Mouse (Mus musculus): ENCODE data around the gene Mrpl43.
A peak's percentile ranks its signal among the peaks of the same experiment; 100 is the strongest.

The Mrpl43 gene

DNA sequence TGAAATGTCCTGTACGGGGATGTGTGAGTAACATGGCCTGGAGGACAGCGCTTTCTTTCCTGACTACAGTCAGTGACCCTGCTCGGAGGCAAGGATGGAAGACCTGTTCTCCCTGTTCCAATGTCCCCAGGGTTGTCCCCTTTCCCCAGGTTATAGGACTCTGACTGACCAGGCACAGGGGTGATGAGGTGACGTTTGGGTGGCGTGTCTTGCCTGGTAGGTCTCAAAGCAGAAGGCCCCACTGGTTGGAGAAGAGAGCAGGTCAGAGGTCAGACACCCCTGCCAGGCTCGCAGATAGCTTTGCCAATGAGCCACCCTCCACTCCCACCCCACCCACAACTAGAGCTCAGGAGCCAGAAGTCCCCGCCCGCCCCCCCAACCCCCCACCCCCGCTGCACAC, 23.3 kb upstream of the Mrpl43 start:
- DNase-seq (ENCODE audit: low read depth): no peak

DNA sequence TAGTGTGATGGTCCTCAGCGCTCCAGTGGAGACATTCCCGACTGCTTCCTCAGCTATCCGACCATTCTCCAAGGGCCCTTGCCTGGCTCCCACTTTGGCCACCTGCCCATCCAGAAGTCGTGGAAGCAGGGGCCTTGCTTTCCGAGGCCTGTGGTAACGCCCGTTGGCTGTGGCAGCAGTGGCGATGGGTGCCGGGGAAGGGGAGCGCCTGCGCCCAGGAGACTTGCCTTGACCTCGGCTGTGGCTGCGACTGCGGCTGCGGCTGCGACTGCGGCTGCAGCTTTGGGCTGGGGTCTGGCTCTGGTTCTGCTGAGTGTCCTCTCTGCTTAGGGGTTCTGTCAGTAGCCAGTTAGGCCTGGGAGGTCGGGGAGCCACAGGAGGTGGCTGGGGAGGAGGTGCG, 22.5 kb upstream of the Mrpl43 start:
- no peak for DNase-seq (ENCODE audit: low read depth)

DNA sequence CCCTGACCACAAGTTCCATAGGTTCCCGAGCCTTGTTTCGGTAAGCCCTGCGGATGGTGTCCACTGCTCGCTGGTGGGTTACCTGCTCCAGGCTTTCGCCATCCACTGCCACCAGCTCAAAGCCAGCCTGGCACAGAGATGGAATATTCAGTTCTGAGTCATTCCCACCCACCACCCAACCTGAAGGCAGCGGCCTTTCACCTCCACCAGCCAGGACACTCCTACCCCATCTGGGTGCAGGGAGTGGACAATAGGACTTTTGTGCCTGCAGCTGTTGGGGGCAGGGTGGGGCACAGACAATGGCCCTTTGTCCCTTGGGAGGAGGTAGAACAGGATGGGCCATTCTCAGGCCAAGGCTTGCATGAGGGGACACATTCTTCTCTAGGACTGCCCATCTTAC, 21.6 kb upstream of the Mrpl43 start:
- no peak for DNase-seq (ENCODE audit: low read depth)

DNA sequence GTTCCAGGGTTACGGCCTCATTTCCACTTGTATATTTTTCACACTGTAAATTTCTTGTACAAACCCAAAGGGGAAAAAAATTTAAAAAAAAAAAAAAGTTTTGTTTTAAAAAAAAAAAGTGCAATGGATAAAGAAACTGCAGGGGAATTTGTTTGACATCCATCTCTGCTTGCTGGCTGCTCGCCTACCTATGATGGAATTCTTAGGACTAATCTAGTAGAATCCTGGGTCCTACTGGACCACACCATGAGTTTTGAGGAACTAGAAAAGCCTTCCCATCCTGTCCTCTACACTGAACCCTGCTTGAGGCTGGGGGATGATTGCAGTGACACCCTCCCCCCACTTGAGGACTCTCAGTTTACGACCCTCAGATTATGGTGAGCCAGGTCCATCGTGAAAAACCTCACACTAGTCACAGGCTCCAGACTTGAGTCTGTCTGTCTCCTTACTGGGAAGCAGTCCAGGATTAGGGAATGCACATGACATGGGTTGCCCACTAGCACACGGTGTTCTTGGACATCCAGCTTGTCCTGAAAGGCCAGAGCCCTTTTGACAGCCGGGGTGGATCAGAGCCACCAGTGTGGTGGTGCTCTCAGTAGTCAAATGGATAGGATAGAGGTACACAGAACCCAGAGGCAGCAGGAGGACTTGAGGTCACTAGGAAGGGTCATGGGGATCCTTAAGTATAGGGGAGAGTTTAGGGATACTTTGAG, 20.9 kb upstream of the Mrpl43 start:
- DNase-seq (ENCODE audit: low read depth): no peak

DNA sequence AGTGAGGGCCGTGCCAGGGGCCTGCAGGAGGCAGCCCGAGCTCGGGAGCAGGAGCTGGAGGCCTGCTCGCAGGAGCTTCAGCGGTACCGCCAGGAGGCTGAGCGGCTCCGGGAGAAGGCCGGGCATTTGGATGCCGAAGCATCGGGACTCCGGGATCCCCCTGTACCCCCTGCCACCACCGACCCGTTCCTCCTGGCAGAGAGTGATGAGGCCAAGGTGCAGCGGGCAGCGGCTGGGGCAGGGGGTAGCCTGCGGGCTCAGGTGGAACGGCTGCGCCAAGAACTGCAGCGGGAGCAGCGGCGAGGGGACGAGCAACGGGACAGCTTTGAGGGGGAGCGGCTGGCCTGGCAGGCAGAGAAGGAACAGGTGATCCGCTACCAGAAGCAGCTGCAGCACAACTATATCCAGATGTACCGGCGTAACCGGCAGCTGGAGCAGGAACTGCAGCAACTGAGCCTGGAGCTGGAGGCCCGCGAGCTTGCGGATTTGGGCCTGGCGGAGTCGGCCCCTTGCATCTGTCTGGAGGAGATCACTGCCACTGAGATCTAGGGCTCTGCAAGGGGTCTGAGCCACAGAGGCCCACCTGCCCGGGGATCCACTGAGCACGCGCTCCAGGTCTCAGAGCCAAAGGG, 19.8 kb upstream of the Mrpl43 start:
- no peak for DNase-seq (ENCODE audit: low read depth)

DNA sequence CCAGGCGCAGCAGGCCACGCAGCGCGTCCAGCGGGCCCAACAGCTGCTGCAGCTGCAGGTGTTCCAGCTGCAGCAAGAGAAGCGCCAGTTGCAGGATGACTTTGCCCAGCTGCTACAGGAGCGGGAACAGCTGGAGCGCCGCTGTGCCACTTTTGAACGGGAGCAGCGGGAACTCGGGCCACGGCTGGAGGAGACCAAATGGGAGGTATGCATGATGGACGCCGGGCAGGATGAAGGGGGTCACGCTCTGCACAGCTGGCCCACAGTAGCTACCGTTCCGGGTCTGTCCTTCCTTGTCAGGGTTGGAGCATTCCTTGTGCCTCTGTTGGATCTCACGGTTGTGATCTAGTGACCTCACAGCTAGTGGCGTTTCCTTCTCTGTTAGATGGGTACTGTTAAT, 18.5 kb upstream of the Mrpl43 start:
- DNase-seq (ENCODE audit: low read depth): no peak

DNA sequence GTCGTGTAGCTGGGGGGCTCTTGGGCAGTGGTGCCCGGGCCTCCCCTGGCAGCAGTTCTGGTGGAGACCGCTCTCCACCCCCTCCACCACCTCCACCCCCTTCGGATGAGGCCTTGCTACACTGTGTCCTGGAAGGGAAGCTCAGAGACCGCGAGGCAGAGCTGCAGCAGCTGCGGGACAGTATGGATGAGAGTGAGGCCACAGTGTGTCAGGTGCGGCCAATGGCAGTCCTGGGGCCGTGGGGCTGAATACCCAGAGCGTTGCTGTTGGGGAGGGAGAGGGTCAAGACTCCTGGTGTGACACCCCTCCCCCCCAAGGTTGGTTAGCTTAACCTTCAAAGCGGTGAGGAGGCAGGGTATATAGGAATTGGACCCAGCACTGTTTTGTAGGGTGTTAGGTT, 17.8 kb upstream of the Mrpl43 start:
- DNase-seq (ENCODE audit: low read depth): no peak

DNA sequence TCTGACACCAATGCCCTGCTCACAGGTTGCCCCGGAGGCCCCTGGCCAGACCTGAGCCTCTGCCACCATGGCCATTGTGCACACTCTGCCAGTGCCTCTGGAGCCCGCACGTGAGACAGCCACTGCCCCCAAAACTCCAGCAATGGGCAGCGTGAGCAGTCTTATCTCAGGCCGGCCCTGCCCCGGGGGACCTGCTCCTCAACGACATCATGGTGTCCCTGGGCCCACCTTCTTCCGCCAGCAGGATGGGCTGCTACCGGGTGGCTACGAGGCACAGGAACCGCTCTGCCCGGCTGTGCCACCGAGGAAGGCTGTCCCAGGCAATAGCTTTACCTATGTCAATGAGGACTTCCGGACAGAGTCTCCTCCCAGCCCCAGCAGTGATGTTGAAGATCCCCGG, 15.1 kb upstream of the Mrpl43 start:
- no peak for DNase-seq (ENCODE audit: low read depth)

DNA sequence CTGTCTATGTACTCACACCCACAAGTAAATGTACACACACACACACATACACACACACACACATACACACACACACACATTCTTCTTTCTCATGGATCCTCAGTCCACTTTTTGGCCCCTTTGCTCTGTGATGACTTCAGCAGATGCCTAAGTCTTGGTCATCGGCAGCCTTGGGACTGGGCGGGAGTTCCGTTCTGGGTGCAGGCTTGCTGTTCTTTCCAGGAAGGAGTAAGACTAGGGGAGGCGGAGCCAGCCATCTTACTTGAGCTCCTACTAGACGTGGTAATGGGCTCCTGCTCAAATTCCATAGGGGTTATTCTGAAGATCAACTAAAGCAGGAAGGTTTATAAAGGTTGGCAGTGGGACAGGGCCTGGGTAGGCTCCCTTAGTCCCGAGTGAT, 14.1 kb upstream of the Mrpl43 start:
- no peak for DNase-seq (ENCODE audit: low read depth)

DNA sequence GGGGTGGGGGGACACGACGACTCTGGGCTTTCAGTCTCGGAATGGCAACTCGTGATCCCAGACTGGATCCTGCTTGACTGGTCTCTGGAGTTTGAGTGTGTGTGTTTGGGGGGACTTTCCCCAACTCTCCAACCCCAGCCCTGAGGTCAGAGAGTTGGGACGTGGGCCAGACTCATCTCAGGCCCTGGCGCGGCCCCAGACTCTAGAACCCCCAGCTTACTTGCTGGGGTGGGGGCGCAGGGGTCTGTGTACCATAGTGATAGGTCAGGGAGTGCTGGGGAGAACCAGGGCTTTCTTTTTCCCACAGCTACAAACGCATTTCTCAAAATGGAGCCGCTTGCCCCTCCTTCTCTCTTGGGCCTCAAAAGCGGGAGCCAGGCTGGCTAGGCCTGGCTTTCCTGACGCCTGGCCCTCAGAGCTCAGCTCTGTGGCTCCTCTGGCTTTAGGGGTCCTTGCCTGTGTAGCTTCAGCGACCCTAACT, 12.1 kb upstream of the Mrpl43 start:
- no peak for DNase-seq (ENCODE audit: low read depth)

DNA sequence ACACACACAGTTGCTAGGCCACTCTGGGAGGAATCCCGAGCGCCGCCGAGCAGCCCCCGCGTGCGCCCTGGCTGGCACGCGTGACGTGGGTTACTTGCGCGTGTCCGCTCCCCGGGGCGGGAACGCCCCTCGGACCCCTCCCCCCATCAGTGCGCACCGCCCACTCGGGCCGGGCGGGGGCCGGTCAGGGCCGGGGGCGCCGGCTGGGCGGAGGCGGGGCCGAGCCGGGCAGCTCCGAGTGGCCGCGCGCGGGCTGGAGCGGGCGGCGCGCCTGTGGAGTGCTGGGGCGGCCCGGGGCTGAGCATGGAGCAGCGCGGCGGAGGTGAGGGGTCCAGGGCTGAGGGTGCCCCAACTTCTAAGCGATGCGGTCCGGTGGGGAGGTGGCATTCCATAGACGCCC, 11.7 kb upstream of the Mrpl43 start:
- no peak for DNase-seq (ENCODE audit: low read depth)

DNA sequence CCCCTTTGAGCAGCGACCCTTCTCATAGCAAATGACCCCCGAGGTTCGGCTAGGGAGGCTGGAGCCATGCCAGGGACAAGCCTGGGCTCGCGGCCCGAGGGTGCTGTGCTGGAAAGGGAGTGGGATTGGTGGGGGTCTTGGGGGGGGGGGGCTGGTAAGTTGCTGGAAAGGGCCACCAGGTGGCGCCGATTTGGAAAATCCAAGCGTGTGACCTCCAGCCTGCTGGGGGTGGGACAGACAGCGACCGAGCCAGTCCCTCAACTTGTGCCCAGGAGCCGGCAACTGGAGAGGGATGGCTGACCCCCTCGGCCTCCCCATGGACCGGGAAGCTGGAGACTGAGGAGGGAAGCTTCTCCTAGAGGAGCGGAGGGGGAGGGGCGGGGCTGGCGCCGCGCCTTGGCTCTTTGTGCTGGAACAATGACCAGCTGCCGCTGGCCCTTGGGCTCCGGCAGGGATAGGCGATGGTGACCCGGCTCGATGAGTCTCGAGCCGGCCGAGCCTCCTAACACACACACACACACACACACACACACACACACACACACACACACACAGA, 11.1 kb upstream of the Mrpl43 start:
- no peak for DNase-seq (ENCODE audit: low read depth)

DNA sequence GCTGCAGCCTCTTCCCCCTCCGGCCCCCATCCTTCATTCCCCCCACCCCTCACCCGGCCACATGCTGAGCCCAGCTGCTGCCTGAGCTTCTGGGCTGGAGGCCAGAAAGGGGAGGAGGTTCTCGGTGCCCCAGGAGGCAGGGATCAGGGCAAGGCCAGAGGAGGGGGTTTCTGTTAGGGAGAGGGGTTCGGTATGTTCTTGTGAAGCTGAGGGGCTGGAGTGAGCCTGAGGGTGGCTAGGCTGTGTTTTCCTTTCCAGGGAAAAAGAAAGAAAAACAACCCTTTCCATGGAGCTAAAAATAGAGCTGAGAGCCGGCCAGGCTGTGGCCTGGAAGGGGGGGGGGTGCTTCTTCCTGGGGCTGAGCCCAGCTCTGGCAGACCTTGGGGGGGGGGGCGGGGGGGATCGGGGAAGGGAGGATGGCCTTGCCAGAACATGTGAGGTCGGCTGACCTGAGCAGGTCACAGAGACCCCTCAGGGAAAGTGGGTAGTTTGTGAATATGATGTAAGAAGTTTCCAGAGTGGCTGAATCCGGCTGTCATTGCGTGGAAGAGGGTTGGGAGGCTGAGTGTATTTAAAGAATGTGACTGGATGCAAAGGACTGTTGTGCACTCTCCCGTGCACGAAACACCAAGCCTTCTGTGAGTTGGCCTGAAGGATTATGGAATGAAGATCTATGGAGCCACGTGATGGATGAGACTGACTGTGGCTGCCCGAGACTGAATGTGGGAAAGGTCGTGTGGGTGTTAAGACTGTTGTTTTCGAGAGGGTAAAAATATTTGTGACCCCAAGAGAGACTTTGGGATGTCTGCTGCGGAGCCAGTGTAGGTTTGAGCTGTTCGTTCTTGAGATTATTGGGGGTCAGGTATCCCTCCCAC, 10.3 kb upstream of the Mrpl43 start:
- DNase-seq (ENCODE audit: low read depth): peak; percentile 80

DNA sequence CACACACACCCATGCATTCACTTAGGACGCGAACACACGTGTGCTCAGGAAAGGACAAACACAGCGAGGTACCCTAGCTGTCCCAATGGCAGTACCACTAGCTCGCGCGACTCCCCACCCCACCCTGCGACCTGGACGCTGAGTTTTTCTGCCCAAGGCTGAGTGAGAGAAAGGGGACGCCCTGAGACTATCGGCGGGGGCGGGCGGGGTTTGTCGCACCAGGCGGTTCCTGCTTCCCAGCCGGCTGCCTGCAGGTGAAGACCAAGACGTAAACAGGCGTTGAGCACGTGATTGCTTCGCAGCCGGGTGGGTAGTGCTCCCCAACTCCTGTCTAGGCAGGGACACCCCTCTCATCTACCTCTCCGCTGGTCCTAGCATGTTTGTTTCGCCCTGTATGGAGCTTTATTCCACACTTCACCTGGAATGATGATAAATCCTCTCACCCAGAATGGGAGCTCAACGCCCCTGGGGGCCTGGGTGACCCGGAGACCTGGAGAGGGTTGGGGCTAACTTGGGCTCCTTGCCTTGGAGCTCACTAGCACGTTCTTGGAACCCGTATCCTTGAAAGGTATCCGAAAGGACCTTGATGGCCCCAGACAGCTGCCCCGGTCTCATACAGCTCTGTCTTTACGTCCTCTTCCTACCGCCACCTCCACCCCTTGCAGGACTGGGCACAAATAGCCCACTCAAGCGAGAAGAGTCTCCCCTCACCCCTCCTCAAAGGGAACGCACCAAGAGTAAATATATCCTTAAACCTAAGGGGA, 9.5 kb upstream of the Mrpl43 start:
- no peak for DNase-seq (ENCODE audit: low read depth)

DNA sequence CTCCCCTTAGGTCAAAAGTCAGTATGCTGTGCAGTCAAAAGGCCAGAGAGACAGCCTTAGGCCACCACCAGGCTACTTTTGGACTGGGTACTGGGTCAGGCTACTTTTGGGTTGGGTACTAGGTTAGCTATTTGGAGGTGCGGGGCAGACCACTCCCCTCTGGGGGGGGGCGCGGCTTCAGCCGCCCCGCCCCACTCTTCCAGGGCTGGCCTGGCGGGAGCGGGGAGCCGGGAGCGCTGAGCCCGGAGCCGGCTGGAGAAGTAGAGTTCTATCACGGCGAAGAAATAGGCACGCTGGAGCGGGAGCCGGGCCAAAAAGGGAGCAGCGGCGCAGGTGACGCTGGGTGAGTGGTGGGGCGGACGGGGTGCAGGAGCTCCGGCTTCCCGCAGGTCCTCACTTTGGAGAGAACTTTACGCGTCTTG, 8.8 kb upstream of the Mrpl43 start:
- DNase-seq (ENCODE audit: low read depth): no peak

DNA sequence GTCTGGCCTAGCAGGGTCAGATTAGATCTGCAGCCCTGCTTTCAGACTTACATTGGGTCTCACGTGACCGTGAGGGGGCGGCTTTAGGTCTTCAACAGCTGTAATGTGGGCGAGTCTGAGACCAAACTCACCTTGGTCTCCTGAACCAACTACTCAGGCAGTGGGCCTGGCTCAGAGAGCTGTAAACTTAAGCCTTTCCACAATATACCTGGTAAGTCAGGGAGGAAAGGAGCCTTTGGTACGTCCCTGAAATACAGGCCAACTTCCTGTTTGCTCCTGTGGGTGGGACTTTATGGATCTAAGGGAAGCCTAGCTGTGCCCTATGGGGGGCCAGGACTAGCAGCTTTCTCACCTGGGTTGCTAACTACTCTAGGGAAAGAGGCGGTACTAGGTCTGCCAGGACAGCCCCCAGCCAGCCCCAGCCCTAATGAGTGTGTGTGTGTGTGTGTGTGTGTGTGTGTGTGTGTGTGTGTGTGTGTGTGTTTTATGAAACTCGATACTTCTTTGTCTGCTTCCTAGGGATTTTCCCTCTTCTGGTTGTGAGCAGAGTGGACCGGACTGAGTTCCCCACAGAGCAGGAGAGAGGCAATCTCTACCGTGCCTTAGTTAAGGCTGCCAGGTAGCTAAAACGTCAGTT, 8.2 kb upstream of the Mrpl43 start, which contains the start of gene Lzts2:
Lzts2 (plus strand) TSS at position 80 of the 637 bp plus-strand sequence.
- no peak for DNase-seq (ENCODE audit: low read depth)

DNA sequence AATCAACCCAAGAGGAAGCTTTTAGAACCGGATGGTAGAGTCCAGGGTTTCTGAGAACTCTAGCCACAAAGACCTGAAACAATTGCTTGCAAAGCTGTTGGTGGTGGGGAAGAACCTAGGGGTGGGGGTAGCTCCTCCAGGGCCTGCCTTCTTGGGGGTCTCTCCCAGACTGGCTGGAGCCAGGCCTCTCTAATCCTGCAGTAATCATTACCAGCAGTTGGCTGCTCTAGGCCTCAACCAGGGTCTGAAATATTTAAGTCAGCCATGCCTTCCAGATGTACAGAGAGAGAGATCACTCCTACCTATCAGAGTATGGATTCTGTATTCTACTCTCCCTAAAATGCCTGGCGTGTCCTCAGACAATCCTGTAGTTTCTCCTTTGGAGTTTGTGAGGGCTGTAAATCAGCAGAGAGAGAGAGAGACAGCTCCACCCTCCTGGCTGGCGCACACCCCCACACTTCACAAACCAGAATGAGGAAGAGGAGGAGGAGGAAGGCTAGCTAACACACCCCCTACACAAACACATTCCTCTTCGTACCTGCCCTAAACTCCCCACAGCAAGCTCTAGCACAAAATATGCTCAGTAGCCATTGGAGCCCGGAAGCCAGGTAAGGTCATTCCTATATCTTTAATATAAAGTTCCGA, 7.5 kb upstream of the Mrpl43 start:
- DNase-seq (ENCODE audit: low read depth): no peak

DNA sequence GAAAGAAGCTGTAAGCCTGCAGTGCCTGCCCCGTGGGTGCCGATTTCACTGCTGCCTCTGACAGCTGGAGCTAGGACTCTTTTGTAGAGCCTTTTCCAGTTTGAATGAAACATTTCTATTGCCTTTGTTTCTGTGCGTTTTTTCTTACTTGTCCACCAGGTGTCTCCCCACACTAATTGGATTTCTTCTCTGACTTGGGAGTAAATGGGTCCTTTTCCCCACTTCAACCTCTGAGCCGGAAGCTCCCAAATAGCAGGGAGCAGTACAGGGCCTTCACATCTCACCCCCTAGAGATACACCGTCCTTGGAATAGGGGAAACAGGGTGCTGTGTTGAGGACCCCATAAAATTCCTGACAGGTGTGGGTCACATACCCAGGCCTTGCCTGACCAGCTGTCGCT, 6.4 kb upstream of the Mrpl43 start:
- no peak for DNase-seq (ENCODE audit: low read depth)

DNA sequence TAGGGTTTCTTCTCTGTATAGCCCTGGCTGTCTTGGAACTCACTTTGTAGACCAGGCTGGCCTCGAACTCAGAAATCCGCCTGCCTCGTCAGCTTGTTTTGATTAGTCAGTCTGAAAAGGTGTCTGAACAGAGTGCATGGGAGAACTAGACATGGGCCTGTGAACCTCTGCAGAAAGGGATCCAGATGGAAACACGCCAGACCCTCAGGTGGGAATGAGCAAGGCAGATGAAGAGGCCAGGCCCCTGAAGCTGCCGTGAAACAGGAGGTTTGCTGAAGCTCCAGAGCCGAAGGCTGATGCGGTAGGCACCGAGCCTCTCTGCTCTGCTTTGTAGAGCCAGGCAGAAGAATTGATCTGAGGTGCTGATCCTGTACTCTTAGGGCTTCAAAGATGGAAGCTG, 6.0 kb upstream of the Mrpl43 start:
- DNase-seq (ENCODE audit: low read depth): no peak

DNA sequence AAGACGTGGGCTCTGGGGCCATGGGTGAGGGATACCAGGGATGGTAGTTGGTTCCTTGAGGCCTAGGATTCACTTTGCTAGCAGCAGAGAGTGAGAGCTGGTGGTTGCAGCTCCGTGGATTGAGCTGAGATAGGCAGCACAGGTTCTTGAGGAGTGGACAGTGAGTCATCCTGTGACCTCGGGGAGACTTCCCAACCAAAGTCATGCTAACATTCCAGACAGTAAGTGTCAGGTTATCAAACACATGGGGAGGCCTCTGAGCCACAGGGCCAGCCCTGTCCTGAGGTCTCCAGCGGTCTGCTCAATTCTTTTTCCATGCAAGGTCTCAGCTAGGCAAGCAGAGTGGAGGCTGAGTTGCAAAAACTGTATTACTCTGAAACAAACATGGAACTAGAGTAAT, 4.4 kb upstream of the Mrpl43 start:
- DNase-seq (ENCODE audit: low read depth): no peak
